Mouse (Mus musculus): ENCODE results near the gene Apoc4. TPM values are rescaled to one million over a fixed set of nuclear protein-coding genes. Genes with fewer than 3 reads are reported as not detected.

The Apoc4 gene
- polyA plus RNA-seq, 1 experiment from 2014 or later, result 5.4 TPM

DNA sequence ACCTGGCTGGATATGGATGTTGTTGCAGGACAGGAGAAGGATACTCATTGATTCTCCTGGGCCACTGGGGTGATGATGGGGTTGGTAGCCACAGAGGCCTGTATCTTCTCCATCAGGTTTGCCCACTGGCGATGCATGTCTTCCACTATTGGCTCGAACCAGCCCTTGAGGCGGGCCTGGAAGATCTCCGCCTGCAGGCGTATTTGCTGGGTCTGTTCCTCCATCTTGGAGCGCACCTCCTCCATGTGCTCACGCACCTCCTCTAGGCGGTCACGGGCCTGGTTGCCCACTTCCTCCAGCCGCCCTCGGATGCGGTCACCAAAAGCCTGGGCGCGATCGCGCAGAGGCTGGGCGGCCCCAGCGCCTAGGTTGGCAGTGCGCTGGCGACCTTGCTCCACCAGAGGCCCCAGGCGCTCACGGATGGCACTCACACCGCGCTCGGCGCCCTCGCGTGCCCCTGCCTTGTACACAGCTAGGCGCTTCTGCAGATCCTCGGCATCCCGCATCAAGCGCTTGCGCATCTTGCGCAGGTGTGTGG is 15.1 kb upstream of the Apoc4 start:
- peak overlapping the region; percentile 76 for H3K4me2 ChIP-seq
- peak overlapping the region; percentile 58 for H3K4me3 ChIP-seq (ENCODE audit: low read depth, low read length)
- peaks cover 73% of the 10 kb centered on the region for H3K4me1 ChIP-seq (replicated peaks; ENCODE audit: control insufficient read depth, insufficient read depth, low read length)
- H3K27me3 ChIP-seq (replicated peaks; ENCODE audit: control insufficient read depth, insufficient read depth, low read length), result no peaks in the 10 kb centered on the region
- ATAC-seq (replicated peaks; ENCODE audit: low FRiP score) (no peak), DNase-seq (ENCODE audit: low spot score) (no peak)
- H3K36me3 ChIP-seq (ENCODE audit: control insufficient read depth, insufficient read depth, low read length), result peaks cover 12% of the 10 kb centered on the region
- H3K9me3 ChIP-seq (ENCODE audit: control insufficient read depth, low read length), result no peaks in the 10 kb centered on the region
- peak overlapping the region; percentile 17; the same call in 1 of the 2 replicates for H3K27ac ChIP-seq (ENCODE audit: low read depth, low read length)
- WGBS, result 83% methylated on average over 34 of the region's 34 CpGs
- H3K9ac ChIP-seq (ENCODE audit: low read depth, low read length), result no peak overlapping the region

DNA sequence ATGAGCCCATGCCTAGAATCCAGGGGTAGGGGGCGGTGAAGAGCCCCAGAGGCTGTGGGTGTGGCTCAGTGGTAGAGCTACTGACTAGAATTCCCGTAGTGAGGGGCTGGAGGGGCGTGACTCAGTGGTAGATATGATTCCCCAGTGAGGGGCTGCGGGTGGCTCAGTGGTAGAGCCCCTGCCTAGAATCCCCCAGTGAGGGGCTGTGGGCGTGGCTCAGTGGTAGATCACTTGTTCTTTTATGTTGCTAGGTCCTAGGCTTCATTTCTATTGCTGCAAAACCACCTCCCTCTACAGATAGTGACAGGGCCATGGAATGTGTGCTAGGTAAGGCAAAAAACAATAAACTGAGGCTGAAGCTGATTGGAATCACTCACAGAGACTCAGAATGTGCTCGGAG is 14.6 kb upstream of the Apoc4 start:
- 43% methylated on average over 6 of the region's 6 CpGs for WGBS
- Histone ChIP-seq H3K4me1 (replicated peaks; ENCODE audit: control insufficient read depth, insufficient read depth, low read length) (peaks cover 69% of the 10 kb centered on the region), H3K4me2 (peak overlapping the region; percentile 76), H3K27ac (ENCODE audit: low read depth, low read length) (peak overlapping the region; percentile 95; the same call in 1 of the 2 replicates), H3K9me3 (ENCODE audit: control insufficient read depth, low read length) (no peaks in the 10 kb centered on the region), H3K9ac (ENCODE audit: low read depth, low read length) (no peak overlapping the region), H3K27me3 (replicated peaks; ENCODE audit: control insufficient read depth, insufficient read depth, low read length) (no peaks in the 10 kb centered on the region), H3K36me3 (ENCODE audit: control insufficient read depth, insufficient read depth, low read length) (peaks cover 12% of the 10 kb centered on the region), H3K4me3 (ENCODE audit: low read depth, low read length) (no peak overlapping the region)
- ATAC-seq (replicated peaks; ENCODE audit: low FRiP score) (no peak), DNase-seq (ENCODE audit: low spot score) (no peak)

DNA sequence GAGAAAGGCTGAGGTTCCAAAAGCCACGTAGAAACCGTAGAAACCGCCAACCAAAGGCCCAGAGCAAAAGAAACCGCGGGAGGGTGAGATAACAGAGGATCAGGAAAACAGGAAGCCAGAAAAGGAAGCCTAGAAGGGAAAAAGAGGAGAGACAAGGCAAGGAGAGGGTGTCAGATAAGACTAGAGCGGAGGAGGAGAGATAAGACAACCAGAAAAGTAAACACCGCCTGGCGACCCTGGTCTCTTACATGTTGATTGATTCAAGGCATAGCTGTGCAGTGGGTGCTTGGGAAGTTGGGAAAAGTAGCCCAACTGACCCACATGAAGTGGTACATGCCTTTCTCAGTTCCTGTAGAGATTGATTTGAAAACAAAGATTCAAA is 13.9 kb upstream of the Apoc4 start:
- Histone ChIP-seq H3K9me3 (ENCODE audit: control insufficient read depth, low read length) (no peaks in the 10 kb centered on the region), H3K4me2 (peak overlapping the region; percentile 76), H3K27me3 (replicated peaks; ENCODE audit: control insufficient read depth, insufficient read depth, low read length) (no peaks in the 10 kb centered on the region), H3K4me1 (replicated peaks; ENCODE audit: control insufficient read depth, insufficient read depth, low read length) (peaks cover 62% of the 10 kb centered on the region), H3K36me3 (ENCODE audit: control insufficient read depth, insufficient read depth, low read length) (peaks cover 12% of the 10 kb centered on the region), H3K27ac (ENCODE audit: low read depth, low read length) (peak overlapping the region; percentile 95), H3K9ac (ENCODE audit: low read depth, low read length) (peak overlapping the region; percentile 32; the same call in 1 of the 2 replicates), H3K4me3 (ENCODE audit: low read depth, low read length) (peak overlapping the region; percentile 7; the same call in 1 of the 2 replicates)
- 6% methylated on average over 8 of the region's 8 CpGs for WGBS
- ATAC-seq (replicated peaks; ENCODE audit: low FRiP score) (no peak), DNase-seq (ENCODE audit: low spot score) (no peak)

DNA sequence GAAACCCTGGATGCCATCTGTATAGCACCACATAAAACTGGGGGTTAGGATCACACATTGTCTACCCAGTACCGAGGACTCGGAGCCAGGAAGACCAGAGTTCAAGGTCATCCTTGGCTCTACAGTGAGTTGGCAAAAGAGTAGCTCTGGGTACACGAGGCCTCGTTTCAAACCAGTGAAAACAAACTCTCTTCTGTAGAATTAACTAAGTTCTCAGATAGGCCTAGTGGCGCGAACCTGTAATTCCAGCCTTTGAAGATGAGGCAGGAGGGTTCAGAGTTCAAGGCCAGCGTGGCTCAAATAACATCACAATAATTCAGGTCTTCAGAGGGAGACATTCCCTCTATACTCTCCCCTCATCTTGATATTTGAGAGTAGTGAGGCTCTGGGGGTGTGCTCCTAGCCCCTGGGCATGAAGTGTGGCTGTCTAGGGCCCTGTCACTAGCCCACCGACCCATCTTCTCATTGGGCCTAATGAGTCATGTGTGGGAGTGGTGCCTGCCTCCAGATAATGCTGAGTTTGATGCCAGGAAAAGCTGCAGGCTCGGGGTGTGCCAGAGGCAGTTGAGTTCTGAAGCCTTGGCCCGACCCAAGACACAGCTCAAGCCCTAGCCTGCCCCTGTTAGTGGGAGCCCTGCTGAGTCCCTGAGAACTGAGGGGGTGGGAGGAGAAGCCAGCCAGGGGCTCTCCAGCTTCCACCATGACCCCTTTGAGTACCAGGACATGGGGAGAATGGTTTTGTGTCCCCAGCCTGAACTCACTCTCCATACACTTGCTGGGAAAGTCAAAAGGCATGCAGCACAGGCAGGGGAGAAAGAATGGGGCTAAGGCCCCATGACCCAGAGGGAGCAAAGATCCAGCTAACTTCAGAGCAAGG is 13.3 kb upstream of the Apoc4 start:
- no peak for DNase-seq (ENCODE audit: low spot score)
- Histone ChIP-seq H3K9me3 (ENCODE audit: control insufficient read depth, low read length) (no peaks in the 10 kb centered on the region), H3K27me3 (replicated peaks; ENCODE audit: control insufficient read depth, insufficient read depth, low read length) (no peaks in the 10 kb centered on the region), H3K4me1 (replicated peaks; ENCODE audit: control insufficient read depth, insufficient read depth, low read length) (peaks cover 57% of the 10 kb centered on the region), H3K4me2 (peak overlapping the region; percentile 76), H3K9ac (ENCODE audit: low read depth, low read length) (peak overlapping the region; percentile 32; the same call in 1 of the 2 replicates), H3K36me3 (ENCODE audit: control insufficient read depth, insufficient read depth, low read length) (peaks cover 12% of the 10 kb centered on the region), H3K27ac (ENCODE audit: low read depth, low read length) (peak overlapping the region; percentile 95), H3K4me3 (ENCODE audit: low read depth, low read length) (peak overlapping the region; percentile 7; the same call in 1 of the 2 replicates)
- 48% methylated on average over 10 of the region's 10 CpGs for WGBS
- ATAC-seq (replicated peaks; ENCODE audit: low FRiP score), result no peak

DNA sequence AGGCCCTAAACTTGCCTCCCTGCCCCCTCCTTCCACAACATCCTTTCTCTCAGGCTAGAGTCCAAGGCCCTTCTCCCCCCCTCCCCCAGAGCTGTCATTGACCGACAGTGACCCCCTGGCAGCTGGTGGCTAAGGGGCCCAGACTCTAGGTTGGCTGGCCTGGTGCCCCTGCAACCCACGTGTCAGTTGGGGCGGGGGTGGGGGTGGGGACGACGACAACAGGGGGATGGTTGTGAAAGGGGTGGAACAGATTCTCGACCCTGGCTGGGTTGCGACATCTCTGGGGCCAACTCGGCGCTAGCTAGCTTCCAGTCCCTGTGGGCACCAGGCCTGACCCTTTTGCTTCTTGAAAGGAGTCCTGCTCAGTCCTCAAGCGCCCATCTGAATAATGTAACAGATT is 12.1 kb upstream of the Apoc4 start:
- Histone ChIP-seq H3K9ac (ENCODE audit: low read depth, low read length) (peak overlapping the region; percentile 10; the same call in 1 of the 2 replicates), H3K9me3 (ENCODE audit: control insufficient read depth, low read length) (no peaks in the 10 kb centered on the region), H3K27me3 (replicated peaks; ENCODE audit: control insufficient read depth, insufficient read depth, low read length) (no peaks in the 10 kb centered on the region), H3K27ac (ENCODE audit: low read depth, low read length) (peak overlapping the region; percentile 95), H3K36me3 (ENCODE audit: control insufficient read depth, insufficient read depth, low read length) (peaks cover 12% of the 10 kb centered on the region), H3K4me1 (replicated peaks; ENCODE audit: control insufficient read depth, insufficient read depth, low read length) (peaks cover 47% of the 10 kb centered on the region), H3K4me2 (peak overlapping the region; percentile 24), H3K4me3 (ENCODE audit: low read depth, low read length) (no peak overlapping the region)
- 11% methylated on average over 10 of the region's 10 CpGs for WGBS
- ATAC-seq (replicated peaks; ENCODE audit: low FRiP score) (peak; percentile 49), DNase-seq (ENCODE audit: low spot score) (no peak)

DNA sequence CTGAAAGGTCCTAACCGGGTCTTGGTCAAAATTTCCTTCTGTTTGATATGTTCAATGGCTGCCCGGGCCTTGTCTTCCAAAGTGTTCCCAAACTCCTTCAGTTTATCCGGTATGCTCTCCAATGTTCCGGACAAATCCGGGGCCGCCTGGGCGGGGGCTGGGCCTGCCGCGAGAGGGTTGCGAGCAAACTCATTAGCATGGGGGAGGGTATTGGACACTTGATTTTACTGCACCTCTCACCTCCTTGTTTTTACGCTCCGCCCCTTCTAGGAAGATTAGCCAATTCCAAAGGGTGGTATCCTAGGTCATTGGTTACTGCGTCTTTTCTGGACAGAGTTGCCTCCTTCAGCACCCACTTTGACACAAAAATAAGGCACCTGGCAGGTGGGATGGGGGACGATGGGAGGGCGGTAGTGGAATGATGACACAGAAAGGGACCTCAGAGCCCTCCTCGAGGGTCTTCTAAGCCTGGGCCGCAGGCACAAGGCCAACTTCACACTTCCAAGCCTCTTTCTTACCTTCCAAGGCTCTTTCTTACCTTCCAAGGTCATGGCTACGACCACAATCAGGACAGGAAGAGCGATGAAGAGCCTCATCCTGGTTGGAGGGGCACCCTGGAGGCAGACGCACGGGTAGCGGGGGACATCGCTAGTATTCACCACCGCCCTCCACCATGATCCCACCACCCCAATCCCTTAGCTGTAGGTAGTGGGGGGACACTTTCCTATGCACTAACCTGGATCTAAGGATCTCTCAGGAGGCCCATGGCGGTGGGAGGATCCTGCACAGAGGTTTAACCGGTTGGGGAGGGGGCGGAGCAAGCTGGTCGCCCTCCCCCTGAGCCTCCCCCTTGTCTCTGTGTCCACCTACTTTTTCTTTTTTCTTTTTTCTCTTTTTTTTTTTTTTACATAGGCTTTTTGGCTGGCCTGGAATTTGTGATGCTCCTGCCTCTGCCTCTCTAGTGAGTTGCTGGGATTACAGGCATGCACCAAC is 10.9 kb upstream of the Apoc4 start, which contains the start of gene Apoc1:
Gene Apoc1 (minus strand): TSS at position 788 of the 993 bp plus-strand sequence.
- no peaks in the 10 kb centered on the region for H3K9me3 ChIP-seq (ENCODE audit: control insufficient read depth, low read length)
- peak within 1 kb of the TSS; percentile 45 for H3K4me2 ChIP-seq
- no peaks in the 10 kb centered on the region for H3K27me3 ChIP-seq (replicated peaks; ENCODE audit: control insufficient read depth, insufficient read depth, low read length)
- peak within 1 kb of the TSS; percentile 10 for H3K9ac ChIP-seq (ENCODE audit: low read depth, low read length)
- H3K4me1 ChIP-seq (replicated peaks; ENCODE audit: control insufficient read depth, insufficient read depth, low read length), result peaks cover 41% of the 10 kb centered on the region
- WGBS, result 46% methylated on average over 28 of the region's 28 CpGs
- ATAC-seq (replicated peaks; ENCODE audit: low FRiP score) (no peak; the same call in 1 of the 2 replicates), DNase-seq (ENCODE audit: low spot score) (no peak)
- peak within 1 kb of the TSS; percentile 95 for H3K27ac ChIP-seq (ENCODE audit: low read depth, low read length)
- peak within 1 kb of the TSS; percentile 16 for H3K4me3 ChIP-seq (ENCODE audit: low read depth, low read length)
- H3K36me3 ChIP-seq (ENCODE audit: control insufficient read depth, insufficient read depth, low read length), result peaks cover 10% of the 10 kb centered on the region

DNA sequence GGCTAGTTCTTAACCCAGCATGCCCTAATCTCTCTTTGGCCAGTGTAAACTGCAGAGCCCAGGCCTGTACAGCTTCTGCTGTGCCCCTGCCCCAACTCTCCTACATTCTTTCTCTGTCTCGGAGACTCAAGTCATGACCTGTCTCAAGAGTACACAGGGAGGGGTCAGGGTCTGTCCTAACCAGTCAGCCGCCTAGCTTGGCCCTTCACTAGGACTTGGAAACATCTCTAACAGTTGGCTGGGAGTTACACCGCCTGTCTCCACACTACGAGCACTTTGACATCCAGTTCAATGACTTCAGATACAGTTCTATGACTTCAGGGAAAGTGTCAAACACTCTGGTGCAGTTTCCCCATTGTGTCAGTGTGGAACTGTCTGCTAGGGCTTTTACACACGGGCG is 10.2 kb upstream of the Apoc4 start:
- peak overlapping the region; percentile 33; the same call in 1 of the 2 replicates for H3K27ac ChIP-seq (ENCODE audit: low read depth, low read length)
- peak overlapping the region; percentile 16; the same call in 1 of the 2 replicates for H3K4me3 ChIP-seq (ENCODE audit: low read depth, low read length)
- H3K9me3 ChIP-seq (ENCODE audit: control insufficient read depth, low read length), result no peaks in the 10 kb centered on the region
- H3K9ac ChIP-seq (ENCODE audit: low read depth, low read length), result no peak overlapping the region
- no peak for ATAC-seq (replicated peaks; ENCODE audit: low FRiP score)
- peaks cover 34% of the 10 kb centered on the region for H3K4me1 ChIP-seq (replicated peaks; ENCODE audit: control insufficient read depth, insufficient read depth, low read length)
- 64% methylated on average over 6 of the region's 6 CpGs for WGBS
- peak overlapping the region; percentile 45 for H3K4me2 ChIP-seq
- no peak for DNase-seq (ENCODE audit: low spot score)
- peaks cover 4% of the 10 kb centered on the region; the same call in 1 of the 2 replicates for H3K36me3 ChIP-seq (ENCODE audit: control insufficient read depth, insufficient read depth, low read length)
- H3K27me3 ChIP-seq (replicated peaks; ENCODE audit: control insufficient read depth, insufficient read depth, low read length), result no peaks in the 10 kb centered on the region

DNA sequence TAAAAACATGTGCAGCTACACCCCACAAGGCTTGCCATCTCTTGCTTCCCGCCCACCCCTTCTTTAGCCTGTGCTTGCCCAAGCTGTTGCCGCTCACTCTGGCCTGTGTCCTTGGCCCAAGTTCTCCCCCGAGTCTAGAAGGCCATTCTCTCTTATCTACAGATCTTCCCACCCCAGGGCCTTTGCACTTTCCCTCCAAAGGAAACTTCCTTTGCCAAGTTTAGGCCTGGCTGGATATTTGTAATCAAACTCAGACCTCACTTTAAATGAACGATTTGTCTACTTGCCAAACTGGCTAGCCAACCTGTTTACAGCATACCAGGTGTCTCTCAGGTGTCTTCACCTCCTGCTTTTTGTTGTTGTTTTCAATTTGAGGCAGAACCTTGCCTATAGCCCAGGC is 9.6 kb upstream of the Apoc4 start:
- Histone ChIP-seq H3K4me1 (replicated peaks; ENCODE audit: control insufficient read depth, insufficient read depth, low read length) (peaks cover 31% of the 10 kb centered on the region), H3K4me2 (no peak overlapping the region), H3K4me3 (ENCODE audit: low read depth, low read length) (no peak overlapping the region), H3K9me3 (ENCODE audit: control insufficient read depth, low read length) (no peaks in the 10 kb centered on the region), H3K27me3 (replicated peaks; ENCODE audit: control insufficient read depth, insufficient read depth, low read length) (no peaks in the 10 kb centered on the region), H3K9ac (ENCODE audit: low read depth, low read length) (no peak overlapping the region), H3K36me3 (ENCODE audit: control insufficient read depth, insufficient read depth, low read length) (no peaks in the 10 kb centered on the region; the same call in 1 of the 2 replicates), H3K27ac (ENCODE audit: low read depth, low read length) (no peak overlapping the region)
- DNase-seq (ENCODE audit: low spot score), result no peak
- WGBS, result 80% methylated on average over 4 of the region's 4 CpGs
- ATAC-seq (replicated peaks; ENCODE audit: low FRiP score), result no peak

All from liver, embryonic 11.5 days (tissue).